Mouse (Mus musculus) testis, adult 2 months (tissue): ENCODE results near the gene Fuca1. TPM values are rescaled to one million over a fixed set of nuclear protein-coding genes. Genes with fewer than 3 reads are reported as not detected.
A peak's percentile ranks its signal among the peaks of the same experiment; 100 is the strongest.

Experiments used
- H3K27ac ChIP-seq: fragments of 200-500 bp; 2 replicates; pipeline ENCODE4 v1.5.1; 2012; ENCODE audit warnings: low read depth, low read length; ENCODE audit not compliant: control insufficient read depth, insufficient read depth
- H3K27me3 ChIP-seq: fragments of 200-500 bp; 2 replicates; pipeline ENCODE4 v1.6.1; 2012; ENCODE audit warnings: mild to moderate bottlenecking, low read length, moderate library complexity; ENCODE audit not compliant: control insufficient read depth, insufficient read depth
- H3K36me3 ChIP-seq: fragments of 200-500 bp; 2 replicates; pipeline ENCODE4 v1.6.1; 2012; ENCODE audit warnings: mild to moderate bottlenecking, low read length; ENCODE audit not compliant: control insufficient read depth, insufficient read depth
- H3K4me1 ChIP-seq: fragments of 200-500 bp; 2 replicates; pipeline ENCODE4 v1.6.1; 2012; ENCODE audit warnings: low read length; ENCODE audit not compliant: control insufficient read depth, insufficient read depth
- H3K4me3 ChIP-seq: fragments of 200-500 bp; 2 replicates; pipeline ENCODE4 v1.5.1; 2012; ENCODE audit warnings: low read depth, mild to moderate bottlenecking, low read length, moderate library complexity, mixed read lengths; ENCODE audit not compliant: control insufficient read depth
- CTCF ChIP-seq: fragments of 200-500 bp; IDR thresholded peaks from 2 replicates; pipeline ENCODE4 v1.5.1; 2012; ENCODE audit warnings: low read depth, mild to moderate bottlenecking, inconsistent platforms, low read length, moderate library complexity; ENCODE audit not compliant: control insufficient read depth, insufficient read depth, insufficient replicate concordance
- POLR2A ChIP-seq: fragments of 200-500 bp; IDR thresholded peaks from 2 replicates; pipeline ENCODE4 v1.6.1; 2012; ENCODE audit warnings: low read depth, mild to moderate bottlenecking, inconsistent platforms, low read length, moderate library complexity; ENCODE audit not compliant: control insufficient read depth
- polyA plus RNA-seq: library from polyadenylated mRNA; depleted of rRNA; stranded (reverse); fragments of >200 nt; gene quantifications from 2 replicates; pipeline ENCODE4 v1.2.3, GENCODE M21; 2012; rRNA removed

Gene Fuca1
- polyA plus RNA-seq, 1 experiment = 84.0 TPM

DNA sequence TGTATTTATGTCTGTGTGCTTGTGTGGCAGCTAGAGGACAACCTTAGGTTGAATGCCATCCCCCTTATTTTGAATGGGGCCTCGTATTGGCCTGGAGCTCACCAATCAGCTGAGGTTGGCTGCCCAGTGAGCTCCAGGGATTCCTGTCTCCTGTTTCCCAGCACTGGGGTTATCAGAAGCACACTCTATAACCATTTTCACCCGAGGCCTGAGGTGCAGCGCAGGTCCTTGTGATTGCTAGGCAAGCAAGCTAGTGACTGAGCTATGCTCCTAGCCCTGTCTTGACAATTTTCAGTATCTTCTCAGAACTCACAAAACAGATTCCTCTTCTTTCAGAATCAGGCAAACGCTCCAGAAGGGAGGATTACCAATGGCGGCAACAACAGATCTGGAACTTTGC lies 64.0 kb downstream of the Fuca1 start:
- Histone ChIP-seq H3K27ac (no peak overlapping the region), H3K36me3 (peaks cover 3% of the 10 kb centered on the region; the same call in 1 of the 2 replicates), H3K27me3 (no peaks in the 10 kb centered on the region), H3K4me1 (peaks cover 6% of the 10 kb centered on the region), H3K4me3 (peak overlapping the region; percentile 58)
- no peak for TF ChIP-seq POLR2A
- no peak for TF ChIP-seq CTCF

DNA sequence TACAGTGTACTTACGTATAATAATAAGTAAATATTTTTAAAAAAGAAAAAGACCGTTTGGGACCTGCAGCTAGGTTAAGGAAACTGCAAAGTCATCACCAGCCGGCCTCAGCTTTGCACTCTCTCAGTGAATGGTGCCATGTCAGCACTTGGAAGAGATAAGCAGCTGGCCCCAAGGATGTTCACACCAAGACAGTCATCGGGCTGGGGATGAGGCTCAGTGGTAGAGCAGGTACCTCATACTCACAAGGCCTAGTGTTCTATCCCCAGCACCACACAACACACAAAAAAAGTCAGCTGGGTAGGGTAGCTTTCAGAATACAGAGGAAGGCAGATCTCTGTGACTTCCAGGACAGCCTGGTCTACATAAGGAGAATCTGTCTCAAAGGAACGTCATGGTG lies 64.7 kb downstream of the Fuca1 start:
- peak overlapping the region; percentile 97 for H3K4me3 ChIP-seq
- H3K4me1 ChIP-seq = peaks cover 6% of the 10 kb centered on the region
- no peak for TF ChIP-seq POLR2A
- TF ChIP-seq CTCF = no peak
- no peak overlapping the region for H3K27ac ChIP-seq
- H3K27me3 ChIP-seq = no peaks in the 10 kb centered on the region
- H3K36me3 ChIP-seq = peaks cover 3% of the 10 kb centered on the region; the same call in 1 of the 2 replicates

DNA sequence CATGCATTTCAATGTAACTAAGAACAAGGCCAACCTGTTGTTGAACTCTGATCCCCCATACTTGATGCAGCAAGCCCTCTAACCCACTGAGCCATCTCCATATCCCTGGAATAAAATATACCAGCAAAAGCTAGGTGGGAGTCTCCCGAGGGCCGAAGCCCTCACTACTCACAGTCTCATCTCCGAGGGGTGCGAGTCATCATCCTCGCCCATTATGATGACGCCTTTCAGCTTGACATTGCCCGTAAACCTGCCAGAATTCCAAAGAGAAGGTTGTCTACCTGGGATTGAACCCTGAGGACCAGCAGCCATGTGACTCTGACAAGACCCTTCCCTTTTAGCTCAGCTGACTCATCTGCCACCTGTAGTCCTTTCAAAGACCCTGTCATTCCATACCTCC lies 65.2 kb downstream of the Fuca1 start:
- peaks cover 3% of the 10 kb centered on the region; the same call in 1 of the 2 replicates for H3K36me3 ChIP-seq
- no peak overlapping the region; the same call in 1 of the 2 replicates for H3K27ac ChIP-seq
- H3K27me3 ChIP-seq = no peaks in the 10 kb centered on the region
- peak; percentile 60; the same call in 1 of the 2 replicates for TF ChIP-seq POLR2A
- TF ChIP-seq CTCF = no peak
- H3K4me1 ChIP-seq = peaks cover 6% of the 10 kb centered on the region
- H3K4me3 ChIP-seq = peak overlapping the region; percentile 97

DNA sequence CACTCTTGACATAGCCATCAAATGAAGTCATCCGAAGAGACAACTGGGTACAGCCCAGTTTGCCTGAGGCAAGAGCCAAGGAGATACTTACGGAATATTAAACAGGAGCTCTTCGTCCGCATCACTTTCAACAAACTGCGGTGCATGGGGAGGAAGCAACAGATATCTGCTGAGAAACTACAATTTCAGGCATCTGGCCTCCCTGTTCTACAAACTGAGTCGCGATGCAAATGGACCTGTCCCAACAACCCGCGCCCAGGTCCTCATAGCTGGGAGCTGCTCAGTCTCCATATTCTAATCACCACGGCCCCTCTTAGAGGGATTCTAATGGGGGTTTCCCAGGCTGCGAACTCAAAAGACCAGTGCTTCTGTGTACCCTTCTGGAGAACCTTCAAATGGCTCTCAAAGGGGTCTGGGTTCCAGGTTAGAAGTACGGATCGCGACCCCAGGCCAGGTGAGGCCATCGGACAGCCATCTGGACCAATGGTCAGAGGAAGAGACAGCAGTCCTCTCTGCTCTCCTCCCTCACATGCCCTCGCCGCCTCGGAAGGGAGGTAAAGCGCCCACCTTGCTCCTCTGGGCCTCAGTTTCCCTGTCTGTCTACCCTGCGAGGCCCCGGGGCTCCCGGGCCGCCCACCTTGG lies 65.9 kb downstream of the Fuca1 start:
- peaks cover 6% of the 10 kb centered on the region for H3K4me1 ChIP-seq
- H3K36me3 ChIP-seq = peaks cover 3% of the 10 kb centered on the region; the same call in 1 of the 2 replicates
- H3K4me3 ChIP-seq = peak overlapping the region; percentile 97
- TF ChIP-seq POLR2A = no peak
- no peaks in the 10 kb centered on the region for H3K27me3 ChIP-seq
- peak overlapping the region; percentile 76 for H3K27ac ChIP-seq

DNA sequence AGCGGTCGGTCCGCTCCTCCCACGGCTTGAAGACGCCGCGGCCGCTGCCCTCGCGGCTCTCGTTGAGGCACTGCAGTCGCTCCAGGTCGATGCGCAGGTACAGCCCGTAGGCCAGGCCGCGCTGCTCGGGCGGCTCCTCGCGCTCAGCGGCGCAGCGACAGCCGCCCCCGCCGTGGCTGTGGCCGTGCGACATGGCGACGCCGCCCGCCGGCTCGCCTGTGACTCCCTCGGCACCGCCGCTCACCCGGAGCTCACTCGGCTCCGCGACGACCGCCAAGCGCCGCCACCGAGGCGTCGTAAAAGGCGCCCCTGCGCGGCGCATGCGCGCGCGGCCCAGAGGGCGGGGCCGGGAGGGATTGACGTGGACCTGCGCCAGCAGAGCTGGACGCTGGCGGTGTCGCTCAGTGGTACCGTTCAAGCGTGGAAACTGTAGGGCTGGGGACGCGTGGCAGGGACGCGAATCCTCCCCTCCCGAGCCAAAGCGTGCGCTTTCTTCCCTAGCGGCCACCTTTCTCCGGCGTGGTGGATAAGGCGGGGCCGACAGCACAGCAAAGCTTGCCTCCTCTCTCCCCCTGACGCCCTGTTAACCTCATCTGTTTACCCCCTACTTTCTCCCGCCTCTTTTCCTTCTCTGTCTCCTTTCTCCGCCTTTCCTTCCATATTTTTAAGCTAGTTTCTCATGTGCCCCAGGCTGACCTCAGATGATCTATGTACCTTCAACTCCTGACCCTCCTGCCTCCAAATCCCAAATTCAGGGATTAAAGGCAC lies 66.6 kb downstream of the Fuca1 start, which contains the start of gene Pithd1:
TSS of gene Pithd1 (minus strand) at position 322 of the 768 bp plus-strand sequence.
- H3K27ac ChIP-seq = peak within 1 kb of the TSS; percentile 86
- peaks cover 3% of the 10 kb centered on the region; the same call in 1 of the 2 replicates for H3K36me3 ChIP-seq
- TF ChIP-seq POLR2A (peak; percentile 95), CTCF (no peak)
- peak within 1 kb of the TSS; percentile 97 for H3K4me3 ChIP-seq
- peaks cover 6% of the 10 kb centered on the region for H3K4me1 ChIP-seq
- H3K27me3 ChIP-seq = no peaks in the 10 kb centered on the region

DNA sequence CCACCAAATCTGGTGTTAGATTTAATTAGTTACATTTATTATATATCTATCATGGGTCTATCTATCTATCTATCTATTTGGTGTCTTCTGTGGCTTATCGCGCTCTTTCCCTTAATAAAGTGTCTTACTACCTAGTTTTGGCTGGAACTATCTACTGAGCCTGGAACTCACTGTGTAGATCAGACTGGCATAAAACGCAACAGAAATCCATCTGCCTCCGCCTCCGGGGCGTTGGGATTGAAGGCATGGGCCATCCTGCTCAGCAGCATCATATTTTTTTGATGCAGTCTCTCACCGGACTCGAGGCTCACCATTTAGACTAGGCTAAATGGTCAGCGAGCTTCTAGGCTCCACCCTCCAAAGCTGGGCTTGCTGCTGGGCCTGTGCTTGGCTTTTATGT lies 67.2 kb downstream of the Fuca1 start:
- Histone ChIP-seq H3K27ac (no peak overlapping the region), H3K4me3 (peak overlapping the region; percentile 97), H3K36me3 (peaks cover 3% of the 10 kb centered on the region; the same call in 1 of the 2 replicates), H3K27me3 (no peaks in the 10 kb centered on the region), H3K4me1 (peaks cover 6% of the 10 kb centered on the region)
- TF ChIP-seq POLR2A = no peak

Other genes starting within 250 kb of the Fuca1 start
- 0.43 and 0.67 TPM in 2 replicates for gene Ifnlr1, start 234.4 kb upstream of the Fuca1 start, polyA plus RNA-seq
- 0.17 TPM in 1 of 2 replicates, not detected in the other for gene Il22ra1, start 192.6 kb upstream of the Fuca1 start, polyA plus RNA-seq
- gene Myom3, start 161.0 kb upstream of the Fuca1 start, polyA plus RNA-seq = 0.45 and 0.47 TPM in 2 replicates
- 72.8 and 76.8 TPM in 2 replicates for gene Srsf10, start 65.0 kb upstream of the Fuca1 start, polyA plus RNA-seq
- 6.4 and 7.4 TPM in 2 replicates for gene Pnrc2, start 46.9 kb upstream of the Fuca1 start, polyA plus RNA-seq
- gene Cnr2, start 25.3 kb upstream of the Fuca1 start, polyA plus RNA-seq = 0.38 and 0.51 TPM in 2 replicates
- 10.2 and 11.6 TPM in 2 replicates for gene Hmgcl, start 25.7 kb downstream of the Fuca1 start, polyA plus RNA-seq
- 8.9 and 10.8 TPM in 2 replicates for gene Gale, start 43.0 kb downstream of the Fuca1 start, polyA plus RNA-seq
- 24.6 and 26.7 TPM in 2 replicates for gene Lypla2, start 51.9 kb downstream of the Fuca1 start, polyA plus RNA-seq
- gene Pithd1, start 66.5 kb downstream of the Fuca1 start, polyA plus RNA-seq = 56.1 and 60.7 TPM in 2 replicates
- gene Eloa, start 101.0 kb downstream of the Fuca1 start, polyA plus RNA-seq = 12.0 and 14.1 TPM in 2 replicates
- gene Rpl11, start 132.7 kb downstream of the Fuca1 start, polyA plus RNA-seq = 212 and 241 TPM in 2 replicates
- 8.0 and 16.8 TPM in 2 replicates for gene Id3, start 222.8 kb downstream of the Fuca1 start, polyA plus RNA-seq